18 mouse cellular contexts compared by ENCODE assay signal in the genomic region with DNA sequence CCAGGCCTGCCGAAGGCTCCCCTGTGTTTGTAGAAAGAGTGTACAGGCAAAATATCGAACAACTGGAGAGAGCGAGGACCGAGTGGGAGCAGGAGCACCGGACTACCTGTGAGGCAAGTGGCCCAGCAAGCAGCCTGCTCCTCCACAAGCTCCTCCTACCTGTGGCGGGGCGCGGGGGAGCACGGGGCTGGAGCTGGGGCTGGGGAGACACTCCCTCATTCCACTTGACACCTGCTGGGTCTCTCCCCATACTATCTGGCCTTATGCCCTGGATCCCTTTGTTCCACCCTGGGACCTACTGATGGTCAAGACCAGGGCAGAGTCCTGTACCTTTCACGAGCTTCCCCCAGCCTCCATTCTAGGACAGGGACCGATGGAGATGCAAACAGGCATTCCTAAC. TPM values are rescaled to one million over a fixed set of nuclear protein-coding genes. Genes with fewer than 3 reads are reported as not detected.
A peak's percentile ranks its signal among the peaks of the same experiment; 100 is the strongest.
DNase-seq lines count a peak whose midpoint lies in the region; ATAC-seq and TF ChIP-seq lines count a peak whose summit lies in the region.
"Had no signal": no experiment of that assay in that cellular context is flagged by ENCODE, and none has a peak within 500 bp of the region (broad histone marks: within the 10 kb centered on the region; RNA-seq: fewer than 3 reads in every experiment).

No protein-coding gene starts in this region.

- H3K4me3 ChIP-seq in kidney, embryonic 15.5 days (replicated peaks), result no peak overlapping the region
- H3K4me3 ChIP-seq in lung, postnatal 0 days (ENCODE audit: low read depth, low read length), result no peak overlapping the region
- no peak overlapping the region for H3K4me3 ChIP-seq in lung, adult 2 months (replicated peaks; ENCODE audit: extremely low read depth, low read depth, low read length)
- no peak overlapping the region for H3K4me3 ChIP-seq in intestine, embryonic 14.5 days (ENCODE audit: low read depth, low read length)
- H3K4me3 ChIP-seq in stomach, postnatal 0 days (ENCODE audit: low read depth, low read length), result no peak overlapping the region
- H3K4me3 ChIP-seq: embryonic facial prominence, embryonic 12.5 days; forebrain, embryonic 12.5 days; gastrocnemius, adult 2 months; hindbrain, embryonic 13.5 days; limb, embryonic 13.5 days; liver, embryonic 12.5 days had no signal

- TF ChIP-seq POLR2A in lung, adult 2 months (IDR thresholded peaks at IDR 0.05; ENCODE audit: borderline replicate concordance, extremely low read depth, low read depth, low read length), result no peak

- 23% methylated on average over 11 of the region's 11 CpGs for WGBS in kidney, embryonic 15.5 days
- WGBS in lung, postnatal 0 days, result 28% methylated on average over 8 of the region's 11 CpGs
- 38% methylated on average over 11 of the region's 11 CpGs for WGBS in lung, adult 2 months
- WGBS in intestine, embryonic 14.5 days, result 12% methylated on average over 11 of the region's 11 CpGs
- WGBS in stomach, postnatal 0 days, result 16% methylated on average over 10 of the region's 11 CpGs

- no peak for ATAC-seq in kidney, embryonic 15.5 days (replicated peaks; ENCODE audit: low FRiP score)
- no peak for ATAC-seq in lung, postnatal 0 days
- ATAC-seq in intestine, embryonic 14.5 days (replicated peaks; ENCODE audit: low FRiP score, low TSS enrichment, low read depth), result no peak
- ATAC-seq in stomach, postnatal 0 days (ENCODE audit: low FRiP score, low TSS enrichment), result no peak
- ATAC-seq: liver, embryonic 12.5 days had no signal

- no peaks in the 10 kb centered on the region for H3K9me3 ChIP-seq in kidney, embryonic 15.5 days (replicated peaks)
- H3K9me3 ChIP-seq in lung, postnatal 0 days (ENCODE audit: low read length), result no peaks in the 10 kb centered on the region
- H3K9me3 ChIP-seq in intestine, embryonic 14.5 days (ENCODE audit: control insufficient read depth, low read length), result no peaks in the 10 kb centered on the region
- no peaks in the 10 kb centered on the region for H3K9me3 ChIP-seq in stomach, postnatal 0 days (ENCODE audit: control insufficient read depth, low read length)
- H3K9me3 ChIP-seq: embryonic facial prominence, embryonic 12.5 days; forebrain, embryonic 12.5 days; hindbrain, embryonic 13.5 days; limb, embryonic 13.5 days; liver, embryonic 12.5 days had no signal

- 0 out of 2 replicates have a peak overlapping the region, but pooled peaks have one; percentile 7 for H3K4me2 ChIP-seq in kidney, embryonic 15.5 days
- H3K4me2 ChIP-seq in lung, postnatal 0 days (replicated peaks; ENCODE audit: low read depth, low read length), result peak overlapping the region; percentile 22
- H3K4me2 ChIP-seq in intestine, embryonic 14.5 days (ENCODE audit: low read length), result 0 out of 2 replicates have a peak overlapping the region, but pooled peaks have one; percentile 4
- H3K4me2 ChIP-seq in stomach, postnatal 0 days (replicated peaks; ENCODE audit: low read depth), result no peak overlapping the region
- H3K4me2 ChIP-seq: embryonic facial prominence, embryonic 12.5 days; forebrain, embryonic 12.5 days; hindbrain, embryonic 13.5 days; limb, embryonic 13.5 days; liver, embryonic 12.5 days had no signal

- DNase-seq in kidney, adult 9 months, result no peak
- DNase-seq in lung, postnatal 0 days (ENCODE audit: low spot score), result no peak
- DNase-seq in lung, adult 2 months, result no peak
- DNase-seq in intestine, embryonic 14.5 days (ENCODE audit: low spot score), result no peak
- DNase-seq in stomach, postnatal 0 days (ENCODE audit: low spot score), result peak; percentile 58
- DNase-seq in adrenal gland, postnatal 10 days, result no peak
- DNase-seq: cerebellum, adult 11-12 months; heart, postnatal 10 days; kidney, postnatal 10 days; lung, postnatal 10 days; midbrain, embryonic 14.5 days had no signal

- H3K9ac ChIP-seq in kidney, embryonic 15.5 days, result no peak overlapping the region
- H3K9ac ChIP-seq in lung, postnatal 0 days (replicated peaks; ENCODE audit: low read depth), result no peak overlapping the region
- H3K9ac ChIP-seq in intestine, embryonic 14.5 days (ENCODE audit: low read length), result no peak overlapping the region
- H3K9ac ChIP-seq in stomach, postnatal 0 days (ENCODE audit: low read length), result 0 out of 2 replicates have a peak overlapping the region, but pooled peaks have one; percentile 18
- H3K9ac ChIP-seq: embryonic facial prominence, embryonic 12.5 days; forebrain, embryonic 12.5 days; hindbrain, embryonic 13.5 days; liver, embryonic 12.5 days had no signal

- TF ChIP-seq EP300 in lung, postnatal 0 days (IDR thresholded peaks at IDR 0.05), result no peak
- no peak for TF ChIP-seq EP300 in stomach, postnatal 0 days (optimal IDR thresholded peaks at IDR 0.05)

- H3K4me1 ChIP-seq in kidney, embryonic 15.5 days, result peaks cover 31% of the 10 kb centered on the region
- H3K4me1 ChIP-seq in lung, postnatal 0 days (ENCODE audit: insufficient read depth, low read depth, low read length), result no peaks in the 10 kb centered on the region
- H3K4me1 ChIP-seq in lung, adult 2 months (ENCODE audit: control insufficient read depth, insufficient read depth, low read length), result no peaks in the 10 kb centered on the region
- no peaks in the 10 kb centered on the region for H3K4me1 ChIP-seq in intestine, embryonic 14.5 days (replicated peaks; ENCODE audit: control insufficient read depth, insufficient read depth, low read length)
- H3K4me1 ChIP-seq in stomach, postnatal 0 days (replicated peaks; ENCODE audit: control insufficient read depth, insufficient read depth), result no peaks in the 10 kb centered on the region
- H3K4me1 ChIP-seq: embryonic facial prominence, embryonic 12.5 days had no signal

- no peaks in the 10 kb centered on the region for H3K27me3 ChIP-seq in kidney, embryonic 15.5 days
- H3K27me3 ChIP-seq in lung, postnatal 0 days (replicated peaks; ENCODE audit: insufficient read depth, low read length), result no peaks in the 10 kb centered on the region
- H3K27me3 ChIP-seq in intestine, embryonic 14.5 days (replicated peaks; ENCODE audit: control insufficient read depth, insufficient read depth, low read length), result no peaks in the 10 kb centered on the region
- H3K27me3 ChIP-seq in stomach, postnatal 0 days (ENCODE audit: control insufficient read depth, insufficient read depth, low read length), result no peaks in the 10 kb centered on the region
- H3K27me3 ChIP-seq: embryonic facial prominence, embryonic 12.5 days; forebrain, embryonic 12.5 days; limb, embryonic 13.5 days had no signal

- peaks cover 21% of the 10 kb centered on the region for H3K36me3 ChIP-seq in kidney, embryonic 15.5 days
- no peaks in the 10 kb centered on the region for H3K36me3 ChIP-seq in lung, postnatal 0 days (ENCODE audit: insufficient read depth, low read length)
- H3K36me3 ChIP-seq in intestine, embryonic 14.5 days (ENCODE audit: control insufficient read depth, insufficient read depth, low read length), result peaks cover 25% of the 10 kb centered on the region
- peaks cover 3% of the 10 kb centered on the region; the same call in 1 of the 2 replicates for H3K36me3 ChIP-seq in stomach, postnatal 0 days (ENCODE audit: control insufficient read depth, insufficient read depth, low read length)

- TF ChIP-seq CTCF in lung, postnatal 0 days (IDR thresholded peaks at IDR 0.05), result no peak
- TF ChIP-seq CTCF in lung, adult 2 months (IDR thresholded peaks at IDR 0.05; ENCODE audit: insufficient read depth, low read length), result no peak
- no peak for TF ChIP-seq CTCF in stomach, postnatal 0 days (IDR thresholded peaks at IDR 0.05; ENCODE audit: low read depth)

- H3K27ac ChIP-seq in kidney, embryonic 15.5 days, result no peak overlapping the region
- H3K27ac ChIP-seq in lung, postnatal 0 days (ENCODE audit: low read length), result no peak overlapping the region
- no peak overlapping the region for H3K27ac ChIP-seq in intestine, embryonic 14.5 days (ENCODE audit: low read depth)
- no peak overlapping the region for H3K27ac ChIP-seq in stomach, postnatal 0 days (replicated peaks)
- H3K27ac ChIP-seq: embryonic facial prominence, embryonic 12.5 days; gastrocnemius, adult 2 months; hindbrain, embryonic 13.5 days; limb, embryonic 13.5 days; liver, embryonic 12.5 days had no signal

RNA-seq across cellular contexts. Expression of a gene that starts 34.8 kb away (rescaled TPM):
- polyA plus RNA-seq in kidney, embryonic 15.5 days (2015; fragmentation: Nextera tagmentation; extraction: Ambion mirVana), result 1.1 and 1.4 TPM in 2 replicates
- polyA plus RNA-seq in lung, postnatal 0 days (2015; fragmentation: Nextera tagmentation; extraction: Ambion mirVana), result 2.3 and 2.8 TPM in 2 replicates
- 9.5 and 14.5 TPM in 2 replicates for polyA plus RNA-seq in lung, adult 2 months (2012; rRNA removed)
- polyA plus RNA-seq in intestine, embryonic 14.5 days (2014; fragmentation: Nextera tagmentation; extraction: Ambion mirVana), result 0.88 and 1.3 TPM in 2 replicates
- polyA plus RNA-seq in stomach, postnatal 0 days (2015; fragmentation: Nextera tagmentation; extraction: Ambion mirVana), result 3.9 and 5.0 TPM in 2 replicates
- 1 to 10 TPM; 3.6 to 4.9 TPM for total RNA-seq in adrenal gland, postnatal 10 days (2021)

RNA-seq across cellular contexts. Expression of a gene that starts 40.7 kb away (rescaled TPM):
- polyA plus RNA-seq in kidney, embryonic 15.5 days (2015; fragmentation: Nextera tagmentation; extraction: Ambion mirVana), result 480 and 483 TPM in 2 replicates
- polyA plus RNA-seq in lung, postnatal 0 days (2015; fragmentation: Nextera tagmentation; extraction: Ambion mirVana), result 177 and 190 TPM in 2 replicates
- polyA plus RNA-seq in lung, adult 2 months (2012; rRNA removed), result 102 and 109 TPM in 2 replicates
- polyA plus RNA-seq in intestine, embryonic 14.5 days (2014; fragmentation: Nextera tagmentation; extraction: Ambion mirVana), result 477 and 510 TPM in 2 replicates
- polyA plus RNA-seq in stomach, postnatal 0 days (2015; fragmentation: Nextera tagmentation; extraction: Ambion mirVana), result 318 and 328 TPM in 2 replicates
- 100 to 1,000 TPM; 126 to 152 TPM for total RNA-seq in adrenal gland, postnatal 10 days (2021)
